Mouse (Mus musculus): ENCODE data around the gene Gm17067. TPM values are rescaled to one million over a fixed set of nuclear protein-coding genes. Genes with fewer than 3 reads are reported as not detected.
A peak's percentile ranks its signal among the peaks of the same experiment; 100 is the strongest.
"Not testable (repeated sequence)": the region's sequence is repeated elsewhere in the genome, so short reads cannot be mapped to it uniquely, and the experiment has no call there.

Gm17067 gene
- total RNA-seq (2017), result not detected in 2 replicates

GRCm38 (mm10) chr7:42726917-42727316, at the start of gene Gm17067:
TSS of gene Gm17067 (minus strand) at chr7:42727017.
- not testable (repeated sequence) for ATAC-seq (replicated peaks; ENCODE audit: low read depth, poor library complexity, severe bottlenecking)

GRCm38 (mm10) chr7:42749836-42750235, 23.0 kb upstream of the Gm17067 start:
- no peak for ATAC-seq (replicated peaks; ENCODE audit: low read depth, poor library complexity, severe bottlenecking)

DNA sequence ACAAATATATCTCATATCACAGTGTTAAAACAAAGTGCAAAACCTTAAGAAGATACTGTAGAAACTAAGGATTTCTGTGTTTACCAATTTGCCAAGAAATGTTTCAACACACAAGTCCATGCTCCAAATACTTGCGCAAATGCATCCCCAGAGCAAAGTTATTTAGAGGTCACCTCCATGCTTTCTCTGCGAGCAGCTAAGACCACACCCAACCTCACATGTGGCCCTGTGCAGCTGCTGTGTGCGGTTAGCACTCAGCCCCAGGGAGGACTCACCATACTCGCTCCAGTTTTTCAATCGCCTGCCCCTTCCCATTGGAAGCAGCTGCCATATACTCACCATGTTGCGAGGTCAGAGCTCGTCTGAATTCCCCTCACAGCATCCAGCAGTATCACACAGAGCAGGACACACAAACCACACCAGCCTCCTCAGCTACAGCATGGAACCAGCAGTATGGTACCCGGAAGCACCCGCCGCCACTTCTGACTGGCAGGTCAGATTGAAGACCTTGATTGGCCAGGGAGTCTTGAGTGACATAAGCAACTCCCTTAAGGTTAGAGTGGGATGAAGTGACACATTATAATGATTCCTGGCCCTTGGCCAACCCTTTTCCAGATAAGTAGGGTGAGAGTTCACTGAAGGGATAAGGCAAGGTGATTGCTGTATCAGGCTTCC, 11.9 kb upstream of the Gm17067 start:
- no peak for ATAC-seq (replicated peaks; ENCODE audit: low read depth, poor library complexity, severe bottlenecking)

- not testable (repeated sequence) for ATAC-seq (replicated peaks; ENCODE audit: low read depth, poor library complexity, severe bottlenecking)
Measured at GRCm38 (mm10) chr7:42693251-42693650, 33.6 kb downstream of the Gm17067 start.

DNA sequence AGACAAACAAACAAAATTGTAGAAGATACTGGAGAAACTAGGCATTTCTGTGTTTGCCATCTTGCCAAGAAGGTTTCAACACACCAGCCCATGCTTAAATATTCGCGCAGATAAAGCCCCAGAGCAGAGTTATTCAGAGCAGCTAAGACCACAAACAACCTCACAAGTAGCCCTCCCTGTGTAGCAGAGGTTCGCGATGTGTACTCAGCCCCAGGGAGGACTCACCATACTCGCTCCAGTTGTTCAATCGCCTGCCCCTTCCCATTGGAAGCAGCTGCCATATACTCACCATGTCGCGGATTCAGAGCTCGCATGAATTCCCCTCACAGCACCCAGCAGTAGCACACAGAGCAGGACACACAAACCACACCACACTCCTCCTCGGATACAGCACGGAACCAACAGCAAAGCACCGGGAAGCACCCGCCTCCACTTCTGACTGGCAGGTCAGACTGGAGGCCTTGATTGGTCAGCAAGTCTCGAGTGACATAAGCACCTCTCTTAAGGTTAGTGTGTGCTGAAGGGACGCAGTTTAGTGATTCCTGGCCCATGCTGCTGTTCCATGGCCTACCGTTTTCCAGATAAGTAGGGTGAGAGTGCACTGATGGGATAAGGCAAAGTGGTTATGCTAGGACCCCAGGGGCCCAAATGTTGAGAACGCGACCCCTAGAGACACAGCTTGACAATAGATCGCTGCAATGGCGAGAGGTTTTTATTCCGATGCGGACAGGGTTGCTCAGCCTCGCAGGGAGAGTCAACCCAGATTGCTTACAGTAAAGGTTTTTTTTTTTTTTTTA, 34.3 kb downstream of the Gm17067 start, which contains the start of gene Zfp975:
TSS of gene Zfp975 (minus strand) at position 381 of the 797 bp plus-strand sequence.
- peak; percentile 100 for ATAC-seq (replicated peaks; ENCODE audit: low read depth, poor library complexity, severe bottlenecking)

GRCm38 (mm10) chr7:42680081-42680480, 46.7 kb downstream of the Gm17067 start:
- not testable (repeated sequence) for ATAC-seq (replicated peaks; ENCODE audit: low read depth, poor library complexity, severe bottlenecking)

DNA sequence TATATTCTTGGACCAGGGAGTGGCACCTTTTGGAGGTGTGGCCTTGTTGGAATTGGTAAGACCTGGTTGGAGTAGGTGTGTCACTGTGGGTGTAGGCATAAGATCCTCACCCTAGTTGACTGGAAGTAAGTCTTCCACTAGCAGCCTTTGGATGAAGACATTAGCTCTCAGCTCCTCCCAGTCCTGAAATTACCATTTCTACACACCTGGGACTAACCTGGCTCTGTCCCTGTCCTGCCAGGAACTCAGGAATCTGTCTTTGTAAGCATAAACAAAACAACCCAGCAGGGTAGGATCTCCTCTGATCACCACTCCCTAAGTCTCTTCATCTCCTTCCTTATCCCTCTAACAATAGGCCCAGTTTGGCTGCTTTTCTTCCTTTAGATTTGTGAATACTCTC, 47.2 kb downstream of the Gm17067 start:
- ATAC-seq (replicated peaks; ENCODE audit: low read depth, poor library complexity, severe bottlenecking), result not testable (repeated sequence)

DNA sequence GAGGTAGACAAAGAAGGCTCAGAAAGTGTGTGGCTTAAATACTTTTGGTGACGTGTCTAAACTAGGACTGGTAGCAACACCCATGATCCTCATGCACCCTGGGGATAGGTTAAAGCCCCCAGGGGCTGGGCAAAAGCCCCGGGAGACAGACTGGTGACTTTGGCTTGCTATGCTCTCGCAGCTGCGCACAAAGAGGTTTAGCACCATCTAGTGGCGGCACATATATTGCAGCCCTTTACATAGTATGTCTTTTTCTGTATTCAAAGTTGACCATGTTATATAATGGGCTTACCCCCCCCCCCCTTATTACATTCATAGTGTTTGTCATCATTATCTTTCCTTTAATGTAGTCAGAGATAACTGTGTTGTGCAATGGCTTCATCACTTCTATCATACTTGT, 66.7 kb downstream of the Gm17067 start:
- ATAC-seq (replicated peaks; ENCODE audit: low read depth, poor library complexity, severe bottlenecking), result not testable (repeated sequence)

Other genes starting within 250 kb of the Gm17067 start
- gene Zfp141, start 221.3 kb downstream of the Gm17067 start, total RNA-seq (2017), result 40.6 and 53.0 TPM in 2 replicates
- gene Gm21028, start 148.4 kb downstream of the Gm17067 start, total RNA-seq (2017), result not detected in 2 replicates
- 1.6 and 3.6 TPM in 2 replicates for gene Zfp977, start 134.5 kb downstream of the Gm17067 start, total RNA-seq (2017)
- gene Zfp976, start 84.4 kb downstream of the Gm17067 start, total RNA-seq (2017), result 8.7 and 12.1 TPM in 2 replicates
- 5.3 and 12.7 TPM in 2 replicates for gene Zfp975, start 34.3 kb downstream of the Gm17067 start, total RNA-seq (2017)
- gene Vmn2r62, start 66.5 kb upstream of the Gm17067 start, total RNA-seq (2017), result not detected in 2 replicates
- not detected in 2 replicates for gene Gm2381, start 140.2 kb upstream of the Gm17067 start, total RNA-seq (2017)
- not detected in 2 replicates for gene Vmn2r63, start 206.8 kb upstream of the Gm17067 start, total RNA-seq (2017)